Mouse (Mus musculus) CH12F3 (cell line): ENCODE measurements around the gene Zfp119a.
"Not testable (repeated sequence)": the region's sequence is repeated elsewhere in the genome, so short reads cannot be mapped to it uniquely, and the experiment has no call there.

Experiments
- in situ Hi-C: fragments of 300-500 bp; cut with MboI; formaldehyde crosslinking; loops from 2 replicates; pipeline ENCODE4 v1.14.3; 2020; ENCODE audit warnings: low sequenced_read_pairs

The Zfp119a gene

DNA sequence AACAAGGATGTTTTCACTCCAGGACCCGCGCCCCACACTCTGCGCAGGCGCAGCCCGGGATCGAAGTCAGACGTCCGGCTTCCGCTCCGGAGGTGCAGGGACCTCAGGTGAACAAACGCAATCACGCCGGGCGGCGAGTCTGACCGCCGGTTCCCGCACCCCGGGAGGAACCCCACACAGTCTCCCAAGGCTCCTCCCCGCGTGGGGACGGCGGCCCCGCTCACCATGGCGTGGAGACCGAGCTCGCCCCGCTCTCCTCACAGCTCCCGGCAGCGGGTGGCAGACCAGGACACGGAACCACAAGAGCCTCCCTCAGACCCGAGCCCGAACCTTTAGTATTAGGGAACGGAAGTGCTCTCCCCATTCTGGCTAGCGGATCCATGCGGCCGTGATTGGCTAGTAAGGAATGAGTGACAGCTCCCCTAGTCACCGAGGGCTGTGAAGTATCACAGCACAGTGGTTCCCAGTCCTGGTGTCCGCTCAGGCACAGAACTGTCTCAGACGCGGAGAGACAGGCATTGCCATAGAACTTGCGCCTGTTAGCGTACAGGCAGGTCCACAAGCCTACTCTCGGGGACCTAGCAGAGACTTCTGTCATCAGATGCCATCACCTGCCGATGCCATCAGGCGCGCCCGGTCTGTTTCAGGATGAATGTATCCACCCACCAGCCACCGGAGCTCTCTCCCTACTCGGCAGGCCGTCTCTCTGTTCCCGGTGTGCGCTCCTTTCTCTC, at the start of gene Zfp119a:
Gene Zfp119a, minus strand, starts transcription at position 295 of the 734 bp plus-strand sequence.
- in situ Hi-C loops: not testable (repeated sequence)

- in situ Hi-C loops: no loop called here
These were observed 27.9 kb upstream of the Zfp119a start for GRCm38 (mm10) chr17:55906669-55907068.

DNA sequence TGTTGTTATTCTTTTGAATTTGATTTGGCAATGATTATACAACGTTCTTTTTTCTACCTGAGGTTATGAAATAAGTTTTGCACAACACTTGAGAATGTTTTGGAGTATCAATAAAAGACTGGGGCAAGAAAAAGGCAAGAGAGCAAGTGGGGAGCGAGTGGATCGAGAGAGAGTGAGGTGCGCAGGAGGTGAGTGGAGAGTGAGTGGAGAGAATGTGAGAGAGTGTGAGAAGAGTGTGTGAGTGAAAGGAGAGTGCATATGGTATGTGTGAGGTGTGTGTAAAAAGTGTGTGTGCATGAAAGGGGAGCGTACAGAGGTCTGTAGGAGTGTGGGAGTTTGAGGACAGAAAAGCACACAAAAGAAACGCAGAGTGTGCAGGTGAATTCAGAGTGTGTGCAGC, 25.4 kb upstream of the Zfp119a start:
- in situ Hi-C loops: no loop called here

DNA sequence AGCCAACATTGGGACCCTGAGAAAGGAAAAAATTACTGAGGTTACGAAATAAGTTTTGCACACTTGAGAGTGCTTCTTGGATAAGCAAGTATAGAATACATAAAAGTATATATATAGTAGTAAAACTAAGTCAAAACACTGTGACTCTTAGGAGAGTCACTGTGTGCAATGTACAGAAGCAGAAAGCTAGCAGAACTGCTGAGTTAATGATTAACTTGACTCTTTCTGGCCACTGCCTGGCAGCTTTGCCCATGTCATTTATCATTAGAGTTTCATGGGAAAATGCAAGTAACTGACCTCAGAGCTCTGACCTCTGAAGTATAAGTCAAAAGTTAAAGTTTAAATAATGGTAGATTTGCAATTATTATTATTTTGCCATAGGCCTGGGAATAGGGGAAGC, 25.0 kb upstream of the Zfp119a start:
- in situ Hi-C loops: no loop called here

- in situ Hi-C loops: no loop called here
These were observed 24.4 kb upstream of the Zfp119a start for GRCm38 (mm10) chr17:55903087-55903486.

GRCm38 (mm10) chr17:55892406-55892955, 13.8 kb upstream of the Zfp119a start:
- in situ Hi-C loops: not testable (repeated sequence)

DNA sequence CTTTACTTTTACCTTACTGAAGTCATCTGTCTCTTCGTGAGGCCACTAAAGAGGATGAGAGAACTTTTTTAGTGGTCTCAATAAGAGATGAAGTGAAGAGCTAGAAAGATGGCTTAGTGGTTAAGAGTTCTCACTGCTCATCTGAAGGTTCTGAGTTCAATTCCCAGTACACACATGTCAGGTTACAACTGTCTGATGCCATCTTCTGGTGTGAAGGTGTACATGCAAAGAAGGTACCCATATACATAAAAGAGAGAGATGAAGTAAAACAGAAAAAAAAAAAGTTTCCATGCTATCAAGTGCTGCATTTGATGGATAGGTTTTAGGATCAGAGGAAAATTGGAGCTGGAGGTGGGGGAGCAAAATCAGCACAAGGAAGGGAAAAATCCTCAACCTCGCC, 6.2 kb upstream of the Zfp119a start:
- in situ Hi-C loops: no loop called here

GRCm38 (mm10) chr17:55883631-55884030, 4.9 kb upstream of the Zfp119a start:
- in situ Hi-C loops: no loop called here

GRCm38 (mm10) chr17:55878282-55878635, 471 bp downstream of the Zfp119a start:
- in situ Hi-C loops: not testable (repeated sequence)

- in situ Hi-C loops: no loop called here
These were observed 1.5 kb downstream of the Zfp119a start for GRCm38 (mm10) chr17:55877184-55877583.

DNA sequence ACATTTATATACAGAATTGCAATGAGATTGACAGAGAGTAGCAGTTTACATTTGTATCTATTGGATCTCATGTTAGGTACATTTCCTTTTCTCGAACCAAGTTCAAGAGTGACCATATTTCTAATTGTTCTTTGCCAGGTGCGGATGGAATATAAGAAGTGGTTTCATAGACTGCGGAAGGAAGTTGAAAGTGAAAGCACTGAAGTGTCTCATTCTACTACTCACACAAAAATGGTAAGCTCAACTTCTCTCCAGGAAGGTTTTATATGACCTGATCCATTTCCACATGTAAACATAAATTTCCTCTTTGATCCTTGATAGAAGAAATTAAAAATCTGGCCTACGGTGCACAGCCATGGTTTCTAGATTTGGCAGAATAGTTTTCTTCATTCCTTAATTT, 35.7 kb downstream of the Zfp119a start:
- in situ Hi-C loops: no loop called here

- in situ Hi-C loops: no loop called here
These were observed 57.2 kb downstream of the Zfp119a start for GRCm38 (mm10) chr17:55821566-55821965.

DNA sequence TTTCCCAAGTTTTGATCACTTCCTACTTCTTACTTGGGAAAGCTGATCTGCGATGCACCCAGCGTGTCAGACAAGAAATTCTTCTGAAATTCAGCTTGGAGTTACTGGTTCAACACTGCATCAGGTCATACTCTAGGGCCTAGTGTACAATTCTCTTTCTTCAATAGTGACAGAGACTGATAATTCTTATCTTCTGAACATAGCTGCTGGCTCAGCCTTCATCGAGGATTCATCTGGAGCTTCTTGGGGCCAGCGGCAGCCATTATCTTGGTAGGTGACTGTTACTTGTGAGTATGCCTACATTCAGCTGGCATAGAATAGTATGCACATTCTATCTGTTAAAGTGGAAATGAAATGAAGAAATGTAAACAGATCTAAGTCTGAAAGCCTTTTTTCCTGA, 61.9 kb downstream of the Zfp119a start:
- in situ Hi-C loops: no loop called here
